Mouse (Mus musculus) C2C12 (cell line): Measurements from ENCODE around the gene Dnaaf5. TPM values are rescaled to one million over a fixed set of nuclear protein-coding genes. Genes with fewer than 3 reads are reported as not detected.
A peak's percentile ranks its signal among the peaks of the same experiment; 100 is the strongest.

ENCODE experiments used
- H3K27me3 ChIP-seq: one replicate; pipeline ENCODE4 v1.6.1; 2011; ENCODE audit not compliant: control insufficient read depth, insufficient read depth, insufficient read length
- H3K36me3 ChIP-seq: one replicate; pipeline ENCODE4 v1.6.1; 2011; ENCODE audit not compliant: control insufficient read depth, insufficient read depth
- H3K4me3 ChIP-seq: one replicate; pipeline ENCODE4 v1.5.1; 2011; ENCODE audit warnings: mild to moderate bottlenecking, control low read depth; ENCODE audit not compliant: poor library complexity, insufficient read depth, severe bottlenecking
- H3K79me2 ChIP-seq: one replicate; pipeline ENCODE4 v1.6.1; 2011; ENCODE audit not compliant: control insufficient read depth, insufficient read depth
- H3K79me3 ChIP-seq: one replicate; pipeline ENCODE4 v1.6.1; 2011; ENCODE audit warnings: low read depth, control low read depth
- H3ac ChIP-seq: one replicate; pipeline ENCODE3; 2011; ENCODE audit warnings: low read depth; ENCODE audit not compliant: control insufficient read depth, insufficient read length
- CEBPB ChIP-seq: IDR thresholded peaks from one replicate; pipeline ENCODE4 v1.6.1; 2011; ENCODE audit warnings: low read depth, mild to moderate bottlenecking, control low read depth, moderate library complexity
- CTCF ChIP-seq: IDR thresholded peaks from one replicate; pipeline ENCODE4 v1.5.1; 2011; ENCODE audit not compliant: control insufficient read depth, insufficient read depth, insufficient read length
- FOSL1 ChIP-seq: IDR thresholded peaks from one replicate; pipeline ENCODE4 v1.8.0; 2011; ENCODE audit warnings: mild to moderate bottlenecking, low read length; ENCODE audit not compliant: poor library complexity, insufficient read depth, severe bottlenecking
- MAX ChIP-seq: IDR thresholded peaks from one replicate; pipeline ENCODE4 v1.6.1; 2011; ENCODE audit warnings: mild to moderate bottlenecking, control low read depth
- MYOD1 ChIP-seq: IDR thresholded peaks from one replicate; pipeline ENCODE4 v1.6.1; 2011; ENCODE audit warnings: low read depth; ENCODE audit not compliant: control insufficient read depth, insufficient read length
- MYOG ChIP-seq: IDR thresholded peaks from one replicate; pipeline ENCODE4 v1.6.1; 2011; ENCODE audit not compliant: control insufficient read depth, insufficient read length; ENCODE audit errors: extremely low read depth
- USF1 ChIP-seq: IDR thresholded peaks from one replicate; pipeline ENCODE4 v1.6.1; 2011; ENCODE audit warnings: low read depth, mild to moderate bottlenecking, control low read depth, moderate library complexity
- polyA plus RNA-seq: library from polyadenylated mRNA; unstranded; fragments of >200 nt; fragmentation: generic; extraction: Trizol; gene quantifications from one replicate; pipeline ENCODE4 v1.2.1, GENCODE M21; 2012; ENCODE audit warnings: missing spikeins

The Dnaaf5 gene
- polyA plus RNA-seq, 1 experiment, result 32.6 TPM

DNA sequence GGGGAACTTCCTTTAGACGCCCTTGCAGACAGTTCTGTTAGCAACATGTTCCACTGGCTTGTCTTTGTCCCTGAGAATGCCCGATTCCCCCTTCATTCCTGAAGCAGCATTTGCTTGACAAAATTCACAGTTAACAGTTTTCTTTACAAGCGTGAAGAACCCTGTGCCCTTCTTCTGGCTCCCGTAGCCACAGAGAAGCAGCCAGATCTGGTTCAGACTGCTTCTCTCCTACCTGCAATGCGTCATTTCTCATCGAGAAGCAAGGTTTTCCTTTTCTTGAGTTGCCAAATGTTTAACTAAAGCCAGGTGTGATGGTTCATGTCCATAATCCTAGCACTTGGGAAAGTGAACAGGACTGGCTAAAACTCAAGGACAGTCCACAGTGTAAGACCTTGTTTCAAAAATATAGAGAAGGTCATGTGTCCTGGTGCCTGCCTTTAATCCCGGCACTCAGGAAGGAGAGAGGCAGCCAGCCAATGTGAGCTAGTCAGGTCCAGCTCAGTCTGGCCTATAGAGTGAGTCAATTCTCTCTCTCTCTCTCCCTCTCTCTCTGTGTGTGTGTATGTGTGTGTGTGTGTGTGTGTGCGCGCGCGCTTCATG is 3.4 kb upstream of the Dnaaf5 start:
- Histone ChIP-seq H3K79me2 (peaks cover 13% of the 10 kb centered on the region), H3K27me3 (no peaks in the 10 kb centered on the region), H3K4me3 (no peak overlapping the region), H3K79me3 (peaks cover 10% of the 10 kb centered on the region), H3ac (no peak overlapping the region), H3K36me3 (no peaks in the 10 kb centered on the region)
- TF ChIP-seq MYOD1, result no peak
- TF ChIP-seq FOSL1, result no peak
- TF ChIP-seq CTCF, result no peak
- no peak for TF ChIP-seq MYOG
- no peak for TF ChIP-seq CEBPB
- TF ChIP-seq USF1, result no peak
- TF ChIP-seq MAX, result no peak

DNA sequence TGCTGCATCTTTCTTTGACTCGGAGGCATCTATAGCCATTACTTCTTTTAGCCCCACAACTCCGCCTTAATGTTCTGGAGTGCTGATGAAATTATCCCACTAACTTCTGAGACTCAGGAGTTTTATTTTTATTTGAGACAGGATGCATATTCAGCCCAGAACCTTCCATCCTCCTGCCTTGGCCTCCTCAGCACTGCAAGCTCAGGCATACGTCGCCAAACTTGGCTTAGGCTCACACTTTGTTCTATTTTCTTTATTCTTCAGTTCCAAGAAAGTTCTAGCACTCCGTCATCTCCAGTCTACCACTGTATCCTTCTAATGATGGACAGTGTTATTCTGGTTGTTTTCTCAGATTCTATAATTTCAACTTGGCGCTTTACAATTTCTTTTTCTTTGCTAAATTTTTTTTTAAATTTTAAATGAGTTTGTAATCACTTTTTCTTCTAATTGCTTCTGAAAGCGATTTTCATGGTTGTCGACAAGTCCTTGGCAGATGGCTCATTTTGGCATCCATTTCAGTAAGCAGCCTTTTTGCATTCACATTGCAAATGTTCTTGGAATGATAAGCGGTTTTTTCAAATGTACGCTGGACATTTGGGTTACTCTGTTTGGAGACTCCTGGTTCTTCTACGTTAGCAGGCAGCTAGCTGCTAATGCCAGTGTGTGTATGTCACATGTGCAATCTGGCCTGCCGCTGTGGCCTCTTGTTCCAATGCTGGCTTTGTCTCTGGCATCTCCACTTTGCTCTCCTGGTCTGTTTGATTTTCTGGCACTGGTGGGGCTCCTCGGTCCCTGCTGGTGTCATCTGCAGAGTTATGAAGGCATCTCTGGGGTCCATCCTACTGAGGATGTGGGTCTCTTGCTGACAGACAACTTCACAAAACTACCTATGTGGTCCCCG is 2.6 kb upstream of the Dnaaf5 start:
- TF ChIP-seq CTCF, result no peak
- TF ChIP-seq FOSL1, result no peak
- TF ChIP-seq USF1, result no peak
- TF ChIP-seq CEBPB, result no peak
- no peak for TF ChIP-seq MAX
- no peak for TF ChIP-seq MYOG
- no peak for TF ChIP-seq MYOD1
- Histone ChIP-seq H3ac (no peak overlapping the region), H3K36me3 (peaks cover 3% of the 10 kb centered on the region), H3K4me3 (no peak overlapping the region), H3K27me3 (no peaks in the 10 kb centered on the region), H3K79me3 (peaks cover 15% of the 10 kb centered on the region), H3K79me2 (peaks cover 18% of the 10 kb centered on the region)

DNA sequence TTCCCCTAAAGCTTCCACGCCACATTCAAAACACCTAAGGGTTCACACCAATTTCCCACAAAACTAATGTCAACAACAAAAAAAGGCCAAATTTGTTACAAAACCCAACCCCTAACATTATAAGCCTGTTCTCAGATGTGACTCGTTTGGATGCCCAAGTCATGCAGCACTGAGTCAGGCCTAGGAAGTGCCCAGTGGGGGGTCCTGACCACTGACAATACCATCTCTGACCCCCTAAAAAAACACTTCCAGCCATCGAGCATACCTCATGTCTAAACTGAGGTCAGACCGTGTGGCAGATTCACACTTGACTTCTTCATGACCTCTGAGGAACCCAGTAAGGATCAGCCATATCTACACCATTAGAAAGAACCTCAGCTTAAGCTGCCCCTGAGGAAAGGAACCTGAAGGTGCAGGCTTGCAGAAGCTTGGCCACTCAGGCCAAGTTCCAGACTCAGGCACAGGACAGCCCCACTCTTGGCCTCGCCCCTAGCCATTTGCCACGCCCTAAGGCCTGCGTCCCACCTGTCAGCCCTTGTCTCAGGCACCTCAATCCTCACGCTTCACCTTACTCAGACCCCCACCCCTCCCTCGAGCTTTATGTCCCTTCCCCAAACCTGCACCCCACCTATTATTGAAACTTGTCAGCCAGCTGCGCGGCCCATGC is 884 bp upstream of the Dnaaf5 start:
- Histone ChIP-seq H3K79me2 (peaks cover 18% of the 10 kb centered on the region), H3ac (peak overlapping the region; percentile 62), H3K79me3 (peaks cover 16% of the 10 kb centered on the region), H3K4me3 (peak overlapping the region; percentile 30), H3K27me3 (no peaks in the 10 kb centered on the region), H3K36me3 (peaks cover 18% of the 10 kb centered on the region)
- TF ChIP-seq MYOD1, result peak; percentile 22
- TF ChIP-seq USF1, result no peak

DNA sequence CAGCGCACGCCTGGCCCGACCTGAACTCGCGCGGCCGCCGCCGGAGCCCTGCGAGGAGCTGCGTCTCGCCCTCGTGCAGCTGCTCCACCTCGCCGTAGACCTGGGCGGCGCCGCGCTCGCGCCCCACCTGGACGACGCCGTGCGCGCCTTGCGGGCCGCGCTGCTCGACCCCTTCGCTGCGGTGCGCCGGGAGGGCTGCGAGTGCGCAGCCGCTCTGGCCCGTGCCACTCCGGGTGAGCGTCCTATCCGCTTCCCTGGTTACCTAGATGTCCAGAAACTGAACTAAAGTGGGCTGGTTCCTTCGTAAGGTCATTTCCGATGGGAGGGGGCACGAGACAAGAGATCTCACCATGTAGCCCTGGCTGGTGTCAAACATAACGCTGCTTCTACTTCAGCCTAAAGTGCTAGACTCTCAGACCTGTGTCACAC is 594 bp downstream of the Dnaaf5 start:
- TF ChIP-seq CEBPB, result no peak
- no peak for TF ChIP-seq MYOG
- no peak for TF ChIP-seq USF1
- no peak for TF ChIP-seq MYOD1
- no peak for TF ChIP-seq MAX
- no peak for TF ChIP-seq CTCF
- peaks cover 31% of the 10 kb centered on the region for H3K36me3 ChIP-seq
- H3K4me3 ChIP-seq, result peak overlapping the region; percentile 80
- peaks cover 17% of the 10 kb centered on the region for H3K79me3 ChIP-seq
- H3K79me2 ChIP-seq, result peaks cover 18% of the 10 kb centered on the region
- no peaks in the 10 kb centered on the region for H3K27me3 ChIP-seq
- peak overlapping the region; percentile 96 for H3ac ChIP-seq

DNA sequence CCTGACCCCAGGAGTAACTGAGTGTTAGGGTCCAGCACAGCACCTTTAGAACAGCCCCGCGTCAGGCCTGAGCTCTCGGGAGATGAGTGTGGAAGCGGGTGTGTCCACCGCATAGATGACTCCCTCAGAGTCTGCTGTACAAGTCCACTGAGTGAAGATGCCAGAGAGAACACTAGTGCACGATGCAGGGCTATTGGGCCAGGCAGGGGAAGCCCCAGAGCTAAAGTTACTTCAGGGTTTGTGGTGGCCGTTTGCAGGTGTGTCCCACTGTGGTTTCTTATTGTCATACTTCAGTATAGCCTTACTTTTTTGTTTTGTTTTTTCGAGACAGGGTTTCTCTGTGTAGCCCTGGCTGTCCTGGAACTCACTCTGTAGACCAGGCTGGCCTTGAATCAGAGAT is 10.9 kb downstream of the Dnaaf5 start:
- Histone ChIP-seq H3K79me2 (no peaks in the 10 kb centered on the region), H3ac (no peak overlapping the region), H3K4me3 (no peak overlapping the region), H3K27me3 (no peaks in the 10 kb centered on the region), H3K79me3 (no peaks in the 10 kb centered on the region), H3K36me3 (peaks cover 57% of the 10 kb centered on the region)
- TF ChIP-seq MYOG, result no peak
- no peak for TF ChIP-seq MAX
- no peak for TF ChIP-seq FOSL1
- TF ChIP-seq MYOD1, result no peak
- no peak for TF ChIP-seq CEBPB
- TF ChIP-seq USF1, result no peak
- TF ChIP-seq CTCF, result no peak
